ENCODE assay signal across 15 mouse cellular contexts in the genomic region with DNA sequence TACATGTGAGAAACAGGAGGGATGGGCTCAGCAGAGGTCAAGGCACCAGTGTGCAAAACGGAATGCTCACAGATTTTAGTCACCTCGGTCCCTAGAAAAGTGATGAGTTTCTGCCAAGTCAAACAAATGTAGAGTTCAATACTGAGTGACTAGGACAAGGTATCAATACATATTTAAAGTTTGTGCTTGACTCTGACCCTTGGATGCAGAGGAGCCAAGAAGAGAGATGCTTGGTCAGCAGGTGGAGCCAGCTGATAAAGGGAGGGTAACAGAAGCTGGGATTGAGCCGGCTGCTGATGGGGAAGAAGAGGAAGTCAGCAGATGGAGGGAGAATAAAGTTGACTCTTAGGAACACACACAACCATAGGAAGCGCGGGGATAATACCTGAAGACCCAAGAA.
A peak's percentile ranks its signal among the peaks of the same experiment; 100 is the strongest.
DNase-seq lines count a peak whose midpoint lies in the region; ATAC-seq and TF ChIP-seq lines count a peak whose summit lies in the region.
"Had no signal": no experiment of that assay in that cellular context is flagged by ENCODE, and none has a peak within 500 bp of the region (broad histone marks: within the 10 kb centered on the region; RNA-seq: fewer than 3 reads in every experiment).

No protein-coding gene starts in this region.

- no peak overlapping the region for H3K4me3 ChIP-seq in hindbrain, postnatal 0 days (ENCODE audit: low read length)
- H3K4me3 ChIP-seq in hindbrain, embryonic 11.5 days (ENCODE audit: low read depth, low read length) = no peak overlapping the region
- H3K4me3 ChIP-seq in layer of hippocampus, adult 2 months = no peak overlapping the region
- H3K4me3 ChIP-seq: heart, embryonic 15.5 days; hindbrain, embryonic 15.5 days; megakaryocyte, embryonic 14.5 days had no signal

- no peak overlapping the region for H3K4me2 ChIP-seq in hindbrain, postnatal 0 days (ENCODE audit: low read depth, low read length)
- no peak overlapping the region for H3K4me2 ChIP-seq in hindbrain, embryonic 11.5 days (replicated peaks; ENCODE audit: low read depth, low read length)
- H3K4me2 ChIP-seq: heart, embryonic 15.5 days; hindbrain, embryonic 15.5 days had no signal

- no peak overlapping the region for H3K27ac ChIP-seq in hindbrain, postnatal 0 days
- H3K27ac ChIP-seq in hindbrain, embryonic 11.5 days (ENCODE audit: low read depth, low read length) = no peak overlapping the region
- no peak overlapping the region for H3K27ac ChIP-seq in layer of hippocampus, adult 2 months
- H3K27ac ChIP-seq: heart, embryonic 15.5 days; hindbrain, embryonic 15.5 days had no signal

- H3K9me3 ChIP-seq in hindbrain, postnatal 0 days (ENCODE audit: low read length) = no peaks in the 10 kb centered on the region
- no peaks in the 10 kb centered on the region for H3K9me3 ChIP-seq in hindbrain, embryonic 11.5 days (ENCODE audit: control insufficient read depth, low read length)
- H3K9me3 ChIP-seq: heart, embryonic 15.5 days; hindbrain, embryonic 15.5 days had no signal

- peak; percentile 6 for DNase-seq in hindbrain, postnatal 0 days (ENCODE audit: low spot score)
- DNase-seq in hindbrain, embryonic 11.5 days (ENCODE audit: low spot score) = no peak
- no peak for DNase-seq in layer of hippocampus, adult 2 months (ENCODE audit: low spot score in 2 of 2)
- DNase-seq in layer of hippocampus, adult 9-10 months (ENCODE audit: low spot score) = no peak
- DNase-seq in urinary bladder, postnatal 14 days (ENCODE audit: low spot score) = peak; percentile 10
- no peak for DNase-seq in urinary bladder, postnatal 10 days (ENCODE audit: low spot score)
- DNase-seq in spleen, postnatal 36 days (ENCODE audit: low spot score in 2 of 2) = no peak
- DNase-seq: adrenal gland, adult 8-10 months; cerebellum, adult 9-10 months; spleen, adult 18-20 months; thymus, postnatal 14 days had no signal

- H3K27me3 ChIP-seq in hindbrain, postnatal 0 days (ENCODE audit: insufficient read depth, low read length) = no peaks in the 10 kb centered on the region
- no peaks in the 10 kb centered on the region for H3K27me3 ChIP-seq in hindbrain, embryonic 11.5 days (ENCODE audit: control insufficient read depth, insufficient read depth, low read length)
- H3K27me3 ChIP-seq: heart, embryonic 15.5 days; hindbrain, embryonic 15.5 days; megakaryocyte, embryonic 14.5 days had no signal

- ATAC-seq in hindbrain, postnatal 0 days = no peak
- no peak for ATAC-seq in hindbrain, embryonic 11.5 days (ENCODE audit: low FRiP score)
- ATAC-seq: forebrain, embryonic 14.5 days had no signal

- whole genome bisulfite sequencing in hindbrain, postnatal 0 days = 72% methylated on average over 5 of the region's 5 CpGs
- WGBS in hindbrain, embryonic 11.5 days = 83% methylated on average over 5 of the region's 5 CpGs

- peak; percentile 43 for TF ChIP-seq CTCF in hindbrain, postnatal 0 days (IDR thresholded peaks at IDR 0.05; ENCODE audit: low read depth)
- TF ChIP-seq CTCF in layer of hippocampus, adult 2 months (conservative IDR thresholded peaks at IDR 0.05) = peak; percentile 39

- H3K9ac ChIP-seq in hindbrain, postnatal 0 days (replicated peaks; ENCODE audit: low read length) = no peak overlapping the region
- H3K9ac ChIP-seq in hindbrain, embryonic 11.5 days (ENCODE audit: low read depth, low read length) = no peak overlapping the region
- H3K9ac ChIP-seq: heart, embryonic 15.5 days; hindbrain, embryonic 15.5 days had no signal

- no peaks in the 10 kb centered on the region for H3K4me1 ChIP-seq in hindbrain, postnatal 0 days (ENCODE audit: insufficient read depth, low read length)
- H3K4me1 ChIP-seq in hindbrain, embryonic 11.5 days (replicated peaks; ENCODE audit: control insufficient read depth, insufficient read depth, low read length) = no peaks in the 10 kb centered on the region
- H3K4me1 ChIP-seq: heart, embryonic 15.5 days; megakaryocyte, embryonic 14.5 days had no signal

- no peaks in the 10 kb centered on the region for H3K36me3 ChIP-seq in hindbrain, postnatal 0 days (ENCODE audit: insufficient read depth, low read length)
- H3K36me3 ChIP-seq in hindbrain, embryonic 11.5 days (ENCODE audit: control insufficient read depth, insufficient read depth, low read length) = no peaks in the 10 kb centered on the region
- H3K36me3 ChIP-seq: heart, embryonic 15.5 days; hindbrain, embryonic 15.5 days had no signal

Comparison
In these comparisons a context has a peak if more than half of its experiments do, and no peak if none do; other contexts are left out.
1. DNase-seq: peak in hindbrain, postnatal 0 days (single experiment) and urinary bladder, postnatal 14 days (single experiment); none in hindbrain, embryonic 11.5 days (single experiment), layer of hippocampus, adult 2 months (0 of 2), layer of hippocampus, adult 9-10 months (single experiment), urinary bladder, postnatal 10 days (single experiment) and spleen, postnatal 36 days (0 of 2).